Mouse (Mus musculus) kidney, postnatal 10 days (tissue): ENCODE measurements around the gene Abcb1a.

Experiments
- DNase-seq: peaks from one replicate; pipeline ENCODE4 v3.0.0; 2021; ENCODE audit warnings: mixed read lengths

Abcb1a gene

DNA sequence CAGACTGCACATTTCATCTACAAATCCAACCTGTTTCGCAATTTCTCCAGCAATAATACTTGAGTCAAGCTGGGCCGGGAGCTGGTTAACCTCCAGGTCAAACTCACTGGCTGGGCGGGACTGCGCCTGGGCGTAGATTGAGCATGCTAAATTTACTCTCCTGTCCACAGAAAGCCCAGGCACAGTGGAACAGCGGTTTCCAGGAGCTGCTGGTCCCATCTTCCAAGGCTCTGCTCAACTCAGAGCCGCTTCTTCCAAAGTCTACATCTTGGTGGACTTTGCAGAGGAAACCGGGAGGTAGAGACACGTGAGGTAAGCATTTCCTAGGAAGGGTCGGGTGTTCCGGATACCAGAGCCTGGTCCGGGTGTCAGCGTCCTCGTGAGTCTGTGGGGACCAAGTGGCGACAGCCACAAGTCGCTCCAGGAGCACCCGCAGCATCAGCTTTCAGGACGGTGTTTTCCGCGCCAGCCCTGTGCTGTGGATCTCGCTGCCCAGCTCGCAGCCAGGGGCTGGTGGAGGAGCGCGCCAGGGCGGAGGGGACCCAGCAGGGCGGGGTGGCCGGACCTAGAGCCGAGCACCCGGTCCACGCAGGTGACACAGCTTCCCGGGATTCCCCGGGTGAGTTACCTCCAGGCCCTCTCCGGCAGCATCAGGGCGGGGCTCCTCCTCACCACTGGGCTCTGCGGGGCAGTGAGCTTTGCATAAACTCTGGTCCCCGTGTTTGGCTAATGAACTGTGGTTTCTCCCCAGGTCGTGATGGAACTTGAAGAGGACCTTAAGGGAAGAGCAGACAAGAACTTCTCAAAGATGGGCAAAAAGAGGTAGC, at the start of gene Abcb1a:
TSS of gene Abcb1a (plus strand) at position 167 of the 827 bp plus-strand sequence.
- peak; percentile 34 for DNase-seq

DNA sequence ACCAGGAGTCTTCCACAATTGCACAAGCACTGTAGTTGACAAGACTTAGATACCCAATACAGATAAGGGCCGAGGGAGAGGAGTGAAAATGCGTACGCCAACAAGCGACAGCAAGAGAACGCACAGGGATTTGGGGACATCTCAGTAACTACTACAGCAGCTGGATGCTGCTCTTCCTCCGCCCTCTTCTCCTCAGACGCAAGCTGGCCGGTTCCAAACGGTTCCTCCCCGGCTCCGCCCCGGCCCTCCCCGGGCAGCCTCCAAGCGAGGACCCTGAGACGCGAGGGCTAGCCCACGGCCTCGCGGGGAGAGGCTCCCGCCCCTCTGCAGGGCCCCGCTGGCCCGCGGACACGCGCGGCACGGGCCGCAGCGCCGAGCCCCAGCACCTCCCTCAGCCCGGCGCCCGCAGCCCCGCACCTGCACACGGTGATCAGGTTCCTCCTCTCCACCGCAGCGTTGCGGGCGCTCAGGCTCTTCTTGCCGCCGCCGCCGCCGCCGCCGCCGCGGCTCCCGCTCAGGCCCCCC, 37.7 kb upstream of the Abcb1a start:
- peak; percentile 50 for DNase-seq

GRCm38 (mm10) chr5:8622596-8623231, 37.2 kb upstream of the Abcb1a start, which contains the start of gene Rundc3b:
Gene Rundc3b (minus strand): TSS chr5:8622952.
- peak; percentile 90 for DNase-seq

DNA sequence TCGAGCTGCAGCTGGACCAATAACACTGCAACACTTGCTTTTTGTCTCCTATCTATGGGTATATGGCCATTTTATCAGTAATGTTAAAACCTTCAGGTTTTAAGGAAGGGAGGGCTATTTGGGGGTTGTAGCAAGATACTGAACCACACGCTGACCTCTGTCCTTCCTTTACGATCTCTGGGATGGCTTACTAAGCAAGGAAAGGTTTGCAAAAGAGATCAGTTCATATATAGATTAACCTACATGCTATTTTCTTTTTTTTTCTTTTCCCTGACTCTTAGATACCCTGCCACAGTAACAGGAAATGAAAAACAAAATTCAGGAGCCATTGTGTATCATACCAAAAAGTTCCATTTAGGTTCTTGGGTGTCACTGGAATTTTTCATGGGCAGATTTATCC, 27.0 kb upstream of the Abcb1a start:
- no peak for DNase-seq

GRCm38 (mm10) chr5:8634489-8634975, 25.3 kb upstream of the Abcb1a start:
- no peak for DNase-seq

DNA sequence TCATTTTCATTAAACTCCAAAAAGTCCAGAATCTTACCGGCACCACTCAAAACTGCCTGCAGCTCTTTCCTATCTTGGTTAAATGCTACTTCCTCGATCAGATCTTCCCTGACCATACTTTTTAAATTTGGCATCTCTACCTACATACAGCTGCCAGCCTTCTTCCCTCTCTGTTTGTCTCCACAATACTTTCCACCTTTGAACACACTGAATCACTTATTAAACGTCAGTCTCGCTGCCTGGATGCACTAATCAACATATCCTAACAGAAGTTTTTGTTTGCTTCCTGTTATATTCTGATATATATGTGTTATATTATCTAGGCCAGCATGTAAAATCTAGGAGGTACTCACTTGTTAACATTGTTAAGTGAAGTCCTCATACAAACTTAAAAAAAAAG, 11.6 kb upstream of the Abcb1a start:
- no peak for DNase-seq

DNA sequence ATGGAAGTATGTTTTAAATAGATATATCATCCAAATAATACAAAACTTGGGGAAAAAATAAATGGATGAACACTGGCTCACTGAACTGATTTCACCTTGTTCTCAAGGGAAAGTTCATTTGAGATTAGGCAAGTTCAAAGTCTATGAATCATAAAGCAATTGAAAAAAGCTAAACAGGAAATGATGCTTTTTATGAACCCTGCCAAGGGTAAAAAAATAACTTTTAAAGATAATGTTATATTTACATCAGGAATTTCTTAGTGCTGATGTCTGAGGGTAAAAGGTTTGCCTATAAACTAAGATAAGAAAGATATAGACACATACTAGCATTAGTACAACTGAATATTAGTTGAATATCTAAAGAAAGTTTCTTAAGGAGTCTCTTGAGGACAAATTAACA, 11.1 kb upstream of the Abcb1a start:
- DNase-seq: no peak

GRCm38 (mm10) chr5:8652085-8652484, 7.8 kb upstream of the Abcb1a start:
- no peak for DNase-seq

DNA sequence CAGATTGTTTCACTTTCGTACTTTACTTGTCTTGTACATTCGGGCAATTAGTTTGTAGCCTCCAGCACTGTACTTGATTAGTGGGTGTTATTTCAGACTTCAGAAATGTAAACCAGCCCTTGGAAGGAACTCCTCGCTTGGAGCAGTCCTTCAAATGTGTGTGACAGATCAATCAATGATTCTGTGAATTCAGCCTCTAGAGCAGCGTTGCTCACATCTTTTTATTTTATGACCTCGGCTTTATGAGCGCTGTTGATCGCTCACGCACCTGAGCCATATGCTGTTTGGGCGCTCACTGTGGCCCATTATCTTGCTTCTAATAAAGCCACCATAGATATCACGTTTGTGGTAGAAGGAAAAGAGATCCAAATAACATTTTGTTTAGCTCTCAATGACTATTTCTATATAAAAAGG, 868 bp downstream of the Abcb1a start:
- DNase-seq: no peak

GRCm38 (mm10) chr5:8664678-8665077, 4.8 kb downstream of the Abcb1a start:
- DNase-seq: no peak

DNA sequence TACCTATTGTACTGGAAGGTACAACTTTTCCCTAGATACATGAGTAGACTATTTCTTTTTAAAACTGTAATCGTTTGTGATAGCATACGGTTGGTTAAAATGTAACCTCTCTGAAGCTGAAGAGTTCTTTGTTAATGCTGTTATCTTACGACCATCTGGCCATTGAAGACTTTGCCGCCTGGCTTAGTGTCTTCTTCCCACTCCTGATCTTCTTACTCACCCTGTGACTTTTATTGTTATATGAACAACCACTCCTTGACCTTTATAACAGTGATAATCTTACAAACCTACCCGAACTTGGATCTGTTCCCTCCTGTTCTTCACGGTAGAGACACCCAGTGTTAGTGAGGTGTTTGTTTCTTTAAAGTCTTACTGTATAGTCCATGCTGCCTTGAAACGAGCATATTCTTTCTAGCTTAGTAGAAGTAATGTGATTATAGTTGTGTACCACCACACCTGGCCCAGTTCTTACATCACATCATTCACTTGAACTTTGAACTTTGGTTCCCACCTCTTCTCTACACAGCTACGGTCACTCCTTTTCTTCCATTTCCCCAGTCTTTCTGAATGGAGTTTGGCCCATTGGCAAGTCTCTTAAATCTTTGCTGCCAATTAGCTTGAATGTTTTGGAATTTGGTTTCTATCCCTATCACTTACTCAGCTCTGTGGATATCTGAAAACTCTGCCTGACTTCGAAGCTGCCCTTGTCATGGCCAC, 8.0 kb downstream of the Abcb1a start:
- no peak for DNase-seq

GRCm38 (mm10) chr5:8669606-8670005, 9.7 kb downstream of the Abcb1a start:
- DNase-seq: no peak

DNA sequence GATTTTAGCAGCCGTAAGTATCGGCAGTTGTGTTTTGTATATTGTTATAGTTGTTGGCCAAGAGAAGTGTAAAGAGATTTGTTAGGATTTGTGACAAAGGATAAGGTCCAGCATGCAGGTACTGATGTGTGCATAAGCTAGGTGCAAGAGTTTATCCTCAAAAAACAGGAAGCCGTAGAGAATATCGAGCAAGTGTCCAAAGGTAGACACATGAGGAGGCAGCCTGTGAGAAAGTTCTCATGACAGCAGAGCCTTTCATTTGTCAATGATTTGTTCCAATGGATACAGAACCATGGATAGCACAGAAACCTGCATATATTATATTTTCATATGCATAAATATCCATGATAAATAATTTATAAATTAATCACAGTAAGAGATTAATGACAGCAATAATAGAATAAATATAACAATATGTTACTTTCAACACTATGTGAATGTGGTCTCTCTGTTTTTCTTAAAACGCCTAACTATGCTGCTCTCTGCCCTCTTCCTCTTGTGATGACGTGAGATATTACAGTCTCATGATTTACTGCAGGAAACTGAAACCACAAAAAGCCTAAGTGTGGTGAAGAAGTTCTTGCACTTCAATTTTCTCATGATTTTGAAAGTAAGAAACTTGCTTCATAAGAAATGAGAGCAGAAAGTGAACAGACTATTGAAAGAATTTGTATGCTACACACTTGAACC, 15.5 kb downstream of the Abcb1a start:
- no peak for DNase-seq

GRCm38 (mm10) chr5:8675952-8676262, 16.0 kb downstream of the Abcb1a start:
- no peak for DNase-seq

GRCm38 (mm10) chr5:8681166-8681565, 21.3 kb downstream of the Abcb1a start:
- DNase-seq: no peak

- no peak for DNase-seq
Observed at GRCm38 (mm10) chr5:8683686-8684085, 23.8 kb downstream of the Abcb1a start.

GRCm38 (mm10) chr5:8686071-8686470, 26.2 kb downstream of the Abcb1a start:
- DNase-seq: no peak

DNA sequence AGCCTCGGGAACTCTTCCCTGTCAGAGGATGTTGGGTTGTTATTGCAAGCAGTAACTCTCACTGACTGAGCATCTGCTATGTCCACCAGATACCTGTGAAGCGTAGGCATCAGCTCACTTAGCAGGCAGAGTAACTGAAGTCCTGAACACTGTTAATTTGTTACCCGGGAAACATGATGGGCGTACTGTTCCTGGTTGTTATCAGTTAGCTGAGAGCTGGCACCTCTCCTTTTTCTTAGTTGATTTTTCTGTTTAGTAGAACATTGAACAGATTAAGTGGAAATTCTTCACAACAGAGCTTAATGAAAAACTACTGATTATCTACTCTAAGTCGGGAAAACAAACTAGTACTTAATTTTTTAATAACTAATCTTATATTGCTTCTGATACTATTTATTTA, 27.7 kb downstream of the Abcb1a start:
- no peak for DNase-seq

- DNase-seq: no peak
Observed at GRCm38 (mm10) chr5:8716061-8716460, 56.2 kb downstream of the Abcb1a start.

DNA sequence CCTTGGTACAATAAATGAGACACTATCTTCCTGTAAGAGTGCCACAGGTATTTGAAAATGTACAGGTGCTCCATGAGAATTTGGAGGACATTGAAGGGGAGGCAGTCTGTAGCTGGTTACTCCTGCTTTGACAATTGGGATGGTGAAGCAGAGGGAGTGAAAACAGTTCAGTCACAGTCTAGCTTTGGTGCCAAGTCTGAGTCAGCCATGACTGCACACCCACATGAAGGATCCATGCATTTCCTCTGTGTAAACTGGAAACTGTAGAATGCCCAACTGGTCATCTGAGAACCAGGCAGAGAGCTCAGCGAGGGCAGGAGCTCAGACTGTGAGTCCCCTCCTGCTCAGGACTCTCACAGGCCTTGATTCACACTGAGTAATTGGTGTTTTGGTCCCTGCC, 59.7 kb downstream of the Abcb1a start:
- no peak for DNase-seq

GRCm38 (mm10) chr5:8722224-8722623, 62.3 kb downstream of the Abcb1a start:
- DNase-seq: no peak

- DNase-seq: no peak
Observed at GRCm38 (mm10) chr5:8722867-8723266, 63.0 kb downstream of the Abcb1a start.

- DNase-seq: no peak
Observed at GRCm38 (mm10) chr5:8727760-8728159, 67.9 kb downstream of the Abcb1a start.
